Mouse (Mus musculus): ENCODE measurements at regions not wholly inside any gene's neighbourhood (a gene's known extent, or its start where the extent isn't known, plus 50 kb on each side); places are given as distances from the start of the nearest gene placed in this dataset.

DNA sequence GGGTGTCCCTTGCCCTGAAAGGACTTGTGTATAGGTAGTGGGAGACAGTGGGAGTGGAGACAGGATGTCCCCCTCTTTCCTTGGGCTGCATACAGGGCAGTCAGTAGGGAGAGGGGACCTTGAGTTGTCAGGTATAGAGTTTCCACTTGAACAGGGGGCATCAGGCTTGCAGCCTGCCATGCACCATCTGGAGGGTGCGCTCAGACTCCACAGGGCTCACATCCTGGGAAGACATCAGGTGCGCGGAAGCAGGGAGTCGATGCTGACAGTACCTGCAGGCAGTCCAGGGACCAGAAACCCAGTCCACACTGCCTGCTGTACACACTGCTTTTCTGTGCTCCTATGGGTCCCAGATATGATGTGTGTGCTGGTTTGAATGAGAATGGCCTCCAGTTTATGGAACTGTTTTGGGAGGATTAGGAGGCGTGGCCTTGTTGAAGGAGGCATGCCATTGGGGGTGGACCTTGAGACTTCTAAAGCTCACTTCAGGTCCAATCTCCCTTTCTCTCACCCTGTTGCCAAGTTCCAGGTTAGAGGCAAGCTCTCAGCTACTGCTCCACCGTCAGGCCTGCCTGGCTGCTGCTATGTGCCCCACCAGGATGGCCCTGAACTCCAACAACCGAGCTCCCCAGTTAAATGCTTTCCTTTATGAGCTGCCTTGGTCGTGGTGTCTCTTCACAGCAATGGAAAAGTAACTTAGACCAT, 262.1 kb downstream of the Matn1 start:
- in situ Hi-C loops (cut with MboI, MseI) = no loop called here

DNA sequence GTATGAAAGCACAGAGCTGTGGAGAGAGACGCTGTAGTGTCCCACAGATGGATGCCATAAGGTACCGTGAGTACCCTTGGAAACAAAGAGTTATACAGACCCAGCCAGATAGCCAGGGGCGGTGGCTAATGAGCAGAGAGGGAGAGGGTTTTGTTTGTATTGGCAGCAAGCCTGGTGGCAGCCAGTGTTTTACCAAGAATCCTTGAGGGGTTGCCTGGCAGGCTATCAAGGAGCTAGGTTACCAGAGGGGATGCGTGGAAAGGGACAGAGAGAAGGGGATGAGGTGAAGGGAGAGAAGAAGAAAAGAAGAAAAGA, 262.7 kb downstream of the Matn1 start:
- in situ Hi-C loops (cut with MboI, MseI) = no loop called here

DNA sequence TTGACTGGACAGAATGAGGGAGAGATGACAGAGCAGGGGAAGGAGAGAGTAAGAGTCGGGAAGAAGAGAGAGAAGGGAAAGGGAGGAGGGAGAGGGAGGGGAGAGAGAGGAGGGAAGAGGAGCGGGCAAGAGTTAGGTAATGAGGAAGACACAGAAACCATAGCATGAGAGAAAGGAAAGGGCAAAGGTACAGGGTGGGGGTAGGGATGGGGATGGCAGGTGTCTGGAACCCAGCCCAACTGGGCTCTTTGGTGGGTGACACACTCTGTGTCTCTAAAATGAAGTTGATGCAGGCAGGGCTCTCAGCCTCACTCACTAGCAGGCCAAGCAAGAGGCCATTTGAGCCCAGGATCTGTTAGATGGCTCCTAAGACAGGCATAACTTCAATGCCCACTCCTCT, 263.1 kb downstream of the Matn1 start:
- in situ Hi-C loops (cut with MboI, MseI) = no loop called here

DNA sequence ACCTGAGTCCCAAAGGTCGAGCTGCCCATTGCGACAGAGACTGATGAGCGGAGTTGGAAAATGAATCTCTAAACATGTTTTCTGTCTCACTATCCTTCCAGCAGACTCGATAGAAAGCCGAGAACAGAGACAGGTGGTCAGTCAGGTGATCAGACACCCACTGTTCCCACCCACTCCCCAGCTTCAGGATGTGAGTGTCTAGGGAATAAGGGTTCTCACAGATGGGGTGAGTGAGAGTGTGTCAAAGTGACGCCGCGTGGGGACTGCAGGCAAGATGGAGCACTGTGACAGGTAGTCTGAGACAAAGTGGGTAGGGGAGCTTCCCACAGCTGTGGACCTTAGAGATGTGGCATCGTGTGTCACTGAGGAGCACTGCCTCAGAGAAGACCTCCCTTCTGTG, 264.0 kb downstream of the Matn1 start:
- in situ Hi-C loops (cut with MboI, MseI) = no loop called here

DNA sequence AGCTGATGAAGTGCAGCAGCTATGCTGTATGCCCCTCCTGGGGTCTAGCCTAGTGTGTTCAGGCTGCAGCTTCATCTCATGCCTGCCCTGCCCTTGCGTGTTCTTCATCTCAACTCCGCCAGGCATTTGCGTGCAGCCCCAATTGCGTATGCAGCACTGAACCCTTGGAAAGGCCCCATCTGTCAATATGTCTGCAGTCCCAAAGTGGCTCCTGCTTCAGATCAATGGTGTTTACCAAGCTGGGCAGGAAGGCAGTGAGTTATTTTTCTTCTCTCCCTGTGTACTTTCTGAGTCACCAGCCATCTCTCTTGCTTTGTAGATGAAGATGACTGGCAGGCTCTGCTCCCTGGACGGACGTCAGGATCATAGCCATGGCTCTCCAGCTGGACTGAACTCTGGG, 264.5 kb downstream of the Matn1 start:
- in situ Hi-C loops (cut with MboI, MseI) = no loop called here

DNA sequence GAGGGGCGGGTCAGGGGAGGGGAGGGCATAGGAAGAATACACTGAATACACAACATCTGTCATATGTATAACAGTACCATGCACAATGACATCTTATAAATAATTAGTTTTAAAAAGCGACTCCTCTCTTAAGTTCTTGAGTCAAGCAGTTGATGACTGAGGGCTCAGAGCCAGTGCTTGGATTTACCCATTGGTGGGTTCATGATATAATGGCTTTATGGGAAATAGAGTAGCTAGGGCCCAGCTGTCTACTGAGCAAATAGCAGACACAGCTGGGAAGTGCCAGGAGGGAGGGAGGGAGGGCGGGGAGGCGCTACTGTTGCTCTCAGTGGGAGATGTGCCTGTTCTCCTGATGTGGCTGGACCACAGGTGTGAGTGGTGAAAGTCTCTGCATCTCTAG, 268.5 kb downstream of the Matn1 start:
- in situ Hi-C loops (cut with MboI, MseI) = no loop called here

DNA sequence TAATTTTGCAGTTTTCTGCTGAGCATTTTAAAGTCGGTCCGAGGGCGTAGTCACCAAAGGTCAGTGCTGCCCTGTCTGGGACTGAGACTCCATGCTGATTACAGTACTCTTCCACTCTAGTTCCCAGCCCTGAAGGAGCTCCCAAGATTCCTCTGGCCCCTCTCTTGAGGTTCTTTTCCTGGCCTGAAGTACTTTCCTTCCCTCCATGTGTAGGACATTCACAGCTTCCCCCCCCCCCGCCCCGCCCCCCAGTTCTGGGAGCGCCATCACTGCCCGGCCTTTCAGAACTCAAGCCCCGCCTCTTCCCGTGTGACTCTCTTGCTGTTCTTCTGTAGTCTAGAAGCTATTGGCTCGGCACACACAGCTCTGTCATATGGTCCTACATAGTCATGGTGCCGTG, 271.5 kb downstream of the Matn1 start:
- in situ Hi-C loops (cut with MboI, MseI) = no loop called here

DNA sequence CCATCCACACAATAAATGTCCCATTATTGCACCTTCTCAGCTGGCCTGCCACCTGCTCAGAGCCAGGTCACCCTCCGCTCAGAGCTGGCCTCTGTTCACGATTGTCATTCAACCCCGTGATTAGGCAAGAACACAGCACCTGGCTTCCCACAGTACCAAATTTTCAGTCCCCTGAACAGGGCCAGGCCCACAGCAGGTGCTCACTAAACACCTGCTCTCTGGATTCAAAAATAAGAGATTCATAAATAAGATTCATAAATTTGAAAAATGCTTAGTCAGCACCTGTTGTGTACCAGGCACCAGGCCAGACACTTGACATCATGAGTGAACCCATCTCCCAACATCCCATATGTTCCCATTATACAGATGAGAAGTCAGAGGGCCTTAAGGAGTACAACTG, 272.2 kb downstream of the Matn1 start:
- in situ Hi-C loops (cut with MboI, MseI) = no loop called here

DNA sequence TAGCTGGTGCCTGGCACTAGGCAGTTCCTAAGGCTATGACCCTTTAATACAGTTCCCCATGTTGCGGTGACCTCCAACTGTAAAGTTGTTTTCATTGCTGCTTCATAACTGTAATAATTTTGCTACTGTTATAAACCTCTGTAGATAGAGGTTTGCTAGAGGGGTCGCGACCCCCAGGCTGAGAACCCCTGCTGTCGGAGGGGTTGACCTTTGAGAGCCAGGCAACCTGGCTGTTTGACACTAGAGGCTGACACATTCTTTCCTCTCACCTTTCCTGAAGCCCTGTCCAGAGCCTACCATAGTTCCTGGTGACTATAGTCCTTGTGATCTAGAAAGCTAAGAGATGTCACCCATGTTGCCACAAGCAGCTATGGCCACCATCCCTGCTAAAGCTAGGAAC, 272.9 kb downstream of the Matn1 start:
- in situ Hi-C loops (cut with MboI, MseI) = no loop called here

DNA sequence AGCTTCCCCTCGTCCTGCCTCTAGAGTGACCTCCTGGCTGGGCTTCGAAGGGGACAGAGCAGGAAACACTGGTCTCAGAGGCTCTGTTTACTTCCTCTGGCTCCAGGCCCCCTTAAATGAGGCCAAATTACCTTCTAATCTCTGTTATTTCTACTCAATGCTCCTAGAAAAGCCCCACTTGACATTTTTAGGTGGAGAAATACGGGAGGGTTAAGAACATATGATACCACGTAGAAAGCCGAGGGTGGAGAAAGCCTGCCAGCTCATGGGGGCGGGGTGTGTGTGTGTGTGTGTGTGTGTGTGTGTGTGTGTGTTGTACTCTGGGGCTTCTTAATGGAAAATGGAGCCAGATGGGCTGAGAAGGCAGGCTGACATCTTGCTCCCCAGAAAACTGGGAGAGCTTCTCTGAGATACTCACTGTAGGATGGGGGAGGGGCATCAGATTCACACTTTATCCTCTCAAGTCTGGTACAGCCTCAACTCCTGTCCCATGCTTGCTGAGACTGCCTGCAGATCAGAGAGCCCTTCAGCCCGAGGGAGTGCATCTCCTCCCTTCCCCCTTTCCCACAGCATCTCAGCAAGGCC, 273.5 kb downstream of the Matn1 start:
- in situ Hi-C loops (cut with MboI, MseI) = no loop called here

DNA sequence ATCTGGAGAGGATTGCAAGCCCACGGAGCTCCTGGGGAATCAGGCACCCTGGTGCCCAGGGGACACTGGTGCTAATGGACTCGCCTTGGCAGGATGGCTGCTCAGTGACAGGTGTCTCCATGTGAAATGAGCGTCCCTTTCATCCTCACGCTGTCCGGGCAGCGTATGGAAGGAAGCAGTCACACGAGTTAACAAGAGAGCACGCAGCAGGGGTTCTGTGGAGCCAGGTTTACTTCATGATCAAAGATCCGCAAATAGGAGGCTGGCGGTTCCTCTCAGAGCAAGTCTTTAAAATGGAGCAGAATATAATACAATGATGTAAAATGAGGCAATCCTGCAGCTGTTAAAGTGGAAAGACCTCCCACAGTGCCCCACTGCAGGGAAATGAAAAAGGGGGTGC, 276.8 kb downstream of the Matn1 start:
- in situ Hi-C loops (cut with MboI, MseI) = no loop called here

DNA sequence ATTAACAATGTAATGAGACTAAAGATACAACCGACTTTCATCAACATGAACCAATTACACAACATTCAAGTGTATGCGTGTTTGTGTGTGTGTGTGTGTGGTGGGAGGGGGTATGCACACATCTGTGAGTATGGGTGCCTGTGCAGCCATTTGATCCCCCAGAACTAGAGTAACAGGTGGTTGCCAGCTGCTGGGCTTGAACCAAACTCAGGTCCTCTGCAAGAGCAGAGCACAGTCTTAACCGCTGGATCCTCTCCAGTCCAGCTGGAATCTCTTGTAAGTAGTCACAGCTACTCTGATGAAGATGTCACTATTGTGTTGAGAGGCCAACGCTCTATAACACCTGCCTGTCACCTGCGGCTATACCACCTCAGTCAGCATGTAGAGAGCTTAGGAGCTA, 286.2 kb downstream of the Matn1 start:
- in situ Hi-C loops (cut with MboI, MseI) = no loop called here

DNA sequence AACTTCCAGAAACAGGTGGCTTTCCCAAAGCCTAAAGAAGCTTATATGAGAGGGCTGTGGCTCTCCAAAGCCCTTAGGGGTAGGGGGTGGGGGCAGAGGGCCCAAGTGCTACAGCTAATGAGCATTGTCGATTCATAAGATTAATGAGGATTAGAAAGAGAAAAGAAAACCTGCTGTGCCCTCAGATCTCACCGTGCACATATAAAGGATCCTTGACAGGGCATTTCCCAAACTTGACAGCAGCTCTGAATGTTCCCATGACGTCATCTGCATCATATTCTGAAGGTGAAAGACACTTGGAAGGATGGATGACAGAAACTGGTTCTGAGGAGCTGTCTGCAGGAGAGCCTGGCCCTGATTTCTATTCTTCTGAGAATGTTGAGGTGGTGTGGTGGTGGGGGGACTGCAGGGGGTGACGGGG, 292.4 kb downstream of the Matn1 start:
- in situ Hi-C loops (cut with MboI, MseI) = no loop called here

DNA sequence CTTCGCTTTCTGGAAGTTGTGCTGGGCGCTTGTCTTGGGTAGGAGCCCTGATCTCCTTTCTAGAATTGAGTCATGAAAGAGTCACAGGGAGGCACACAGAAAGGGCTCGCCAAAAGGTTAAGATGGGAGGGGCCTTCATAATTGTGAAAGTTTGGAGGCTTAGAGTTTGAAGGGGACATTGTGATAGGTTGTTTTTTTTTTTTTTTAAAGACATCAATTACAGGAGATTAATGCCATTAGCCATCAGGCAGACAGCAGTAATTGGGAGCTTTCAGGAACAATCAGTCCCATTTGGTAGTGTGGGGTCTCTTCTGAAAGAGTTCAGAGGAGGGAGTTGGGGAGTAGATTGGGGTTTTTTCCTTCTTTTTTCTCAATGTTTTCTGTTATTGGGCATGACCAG, 294.4 kb downstream of the Matn1 start:
- in situ Hi-C loops (cut with MboI, MseI) = no loop called here

DNA sequence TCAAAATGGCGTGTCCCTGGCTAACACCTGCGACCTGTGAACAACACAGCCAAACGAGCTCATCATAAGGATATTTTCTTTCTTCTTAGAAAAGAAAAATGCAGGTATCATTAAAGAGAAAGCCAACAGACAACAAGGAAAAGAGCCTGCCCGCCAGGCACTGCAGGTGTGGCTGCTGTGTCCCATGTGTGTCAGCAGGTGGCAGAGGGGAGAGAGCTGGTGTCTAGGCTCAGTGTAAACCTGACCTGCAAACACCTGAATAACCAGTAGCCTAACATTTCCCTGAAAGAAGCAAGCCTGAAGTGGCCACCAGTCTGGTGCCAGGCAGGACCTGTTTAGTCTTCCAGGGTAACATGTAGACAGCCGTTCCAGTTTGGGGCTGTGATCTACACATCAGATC, 294.9 kb downstream of the Matn1 start:
- in situ Hi-C loops (cut with MboI, MseI) = no loop called here

DNA sequence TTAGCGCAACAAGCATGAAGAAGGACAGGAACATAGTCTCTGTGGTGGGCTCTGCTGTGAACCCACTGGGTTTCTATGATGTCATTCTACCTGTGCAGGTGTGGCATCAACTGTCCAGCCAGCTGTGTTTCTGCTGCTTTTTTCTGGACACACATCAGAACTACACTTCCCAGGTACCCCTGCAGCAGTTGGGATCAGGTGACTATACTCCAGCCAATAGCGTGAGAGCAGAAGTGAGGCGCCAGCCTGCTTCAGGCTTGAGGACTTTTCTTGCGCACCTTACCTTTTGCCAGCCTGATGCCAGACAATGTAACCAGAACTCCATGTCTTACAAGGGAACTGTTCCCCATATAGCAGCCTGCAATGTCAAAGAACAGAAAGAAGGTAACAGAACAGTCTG, 296.3 kb downstream of the Matn1 start:
- in situ Hi-C loops (cut with MboI, MseI) = no loop called here

DNA sequence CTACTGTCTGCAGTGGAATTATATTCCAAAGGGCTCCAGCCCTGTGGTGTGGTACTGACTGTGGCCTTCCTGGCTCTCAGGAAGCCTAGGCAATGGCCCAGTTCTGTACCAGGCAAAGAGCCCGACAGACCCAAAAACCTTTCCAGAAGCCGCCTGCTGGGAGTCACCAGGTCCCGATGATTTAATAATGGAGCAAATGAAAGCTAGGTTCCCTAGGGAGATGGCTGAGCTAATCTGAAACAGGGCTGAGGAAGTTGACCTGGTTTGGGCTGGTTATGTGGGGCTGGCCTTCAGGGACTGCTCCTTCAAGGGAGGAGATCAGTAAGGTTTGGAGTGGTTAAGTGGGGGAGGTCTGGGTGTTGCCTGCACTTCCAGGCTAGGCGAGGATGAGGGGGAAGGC, 298.1 kb downstream of the Matn1 start:
- in situ Hi-C loops (cut with MboI, MseI) = no loop called here

DNA sequence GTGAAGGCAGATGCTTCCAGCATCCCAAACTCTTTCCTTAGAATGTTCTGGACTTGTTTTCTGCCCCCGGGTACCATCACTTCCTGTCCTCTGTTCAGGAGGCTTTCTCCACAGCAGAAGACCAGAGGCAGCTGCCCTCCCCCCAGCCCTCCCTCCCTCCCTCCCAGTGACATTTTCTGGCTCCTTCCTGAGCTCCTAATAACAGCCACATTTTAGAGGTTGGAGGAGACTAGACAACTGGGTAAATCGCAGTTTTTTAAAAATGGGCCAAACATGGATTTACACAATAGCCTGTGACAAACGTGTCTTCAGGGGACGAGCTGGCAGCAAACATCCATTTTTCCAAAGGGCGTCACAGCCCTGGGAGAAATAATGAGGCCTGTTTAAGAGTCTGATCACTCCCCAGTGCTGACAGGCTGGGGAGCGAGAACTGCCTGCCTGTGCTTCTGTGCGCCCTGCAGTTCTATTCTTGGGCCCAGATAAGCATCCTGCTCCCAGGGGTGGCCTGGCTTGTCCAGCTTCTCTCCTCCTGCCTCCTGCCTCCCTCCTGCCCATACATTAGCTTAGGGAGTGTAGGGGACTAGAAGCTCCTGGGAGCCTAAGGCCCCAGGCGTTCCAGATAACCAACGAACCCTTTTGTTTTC, 299.7 kb downstream of the Matn1 start:
- in situ Hi-C loops (cut with MboI, MseI) = no loop called here

DNA sequence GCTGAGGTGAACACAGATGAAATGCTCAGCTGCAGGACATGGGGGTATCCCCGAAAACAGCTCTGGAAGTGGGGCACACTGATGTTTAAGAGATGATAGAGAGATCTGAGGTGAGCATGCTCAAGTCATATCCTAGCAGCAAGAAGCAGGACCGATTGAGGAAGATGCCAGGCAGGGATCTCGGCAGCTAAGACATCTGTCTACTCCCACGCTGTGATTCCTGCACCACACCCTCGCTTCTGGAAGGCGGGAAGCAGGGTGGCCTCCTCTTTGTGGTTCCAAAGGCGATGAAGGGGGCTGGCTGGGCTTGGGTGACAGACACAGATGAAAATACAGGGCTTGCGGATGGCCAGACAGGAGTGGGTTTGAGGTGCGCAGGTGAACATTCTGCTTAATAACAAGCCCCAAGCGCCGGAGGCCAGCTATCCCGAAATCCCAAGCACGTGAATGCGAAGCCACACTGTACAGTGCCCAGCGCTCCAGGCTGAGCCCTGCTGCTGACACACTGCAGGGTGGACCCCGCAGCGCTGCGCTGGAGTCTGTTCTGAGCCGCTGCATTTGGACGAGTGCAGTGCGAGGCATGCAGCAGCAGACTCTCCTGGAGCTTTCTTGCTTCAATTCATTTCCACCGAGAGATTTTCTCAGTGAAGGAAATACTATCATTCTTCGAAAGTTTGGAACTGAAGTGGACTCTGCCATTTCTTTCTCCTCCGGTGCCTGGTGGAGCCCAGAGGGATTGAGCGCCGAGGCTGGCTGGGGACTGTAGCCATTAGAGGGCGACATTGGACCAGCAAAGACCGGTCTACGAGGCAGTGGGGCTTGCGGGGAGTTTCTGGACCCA, 308.6 kb downstream of the Matn1 start:
- in situ Hi-C loops (cut with MboI, MseI) = no loop called here

DNA sequence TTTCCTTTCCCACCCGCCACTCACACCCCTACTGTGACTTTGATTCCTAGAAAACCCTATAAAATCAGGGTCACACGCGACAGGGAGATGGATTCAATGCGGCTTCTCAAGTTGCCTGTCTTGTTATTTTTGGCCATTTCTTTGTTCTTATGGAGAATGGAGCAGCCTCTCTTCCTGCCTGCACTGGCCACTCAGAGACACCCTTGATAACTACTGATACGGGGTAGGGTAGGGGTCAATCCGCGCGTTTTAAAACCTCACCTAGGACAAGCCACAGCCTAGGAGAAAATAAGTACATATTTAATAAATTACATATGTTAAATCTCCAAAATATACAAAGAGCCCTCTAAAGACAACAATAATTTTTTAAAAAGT, 309.2 kb downstream of the Matn1 start:
- in situ Hi-C loops (cut with MboI, MseI) = no loop called here

DNA sequence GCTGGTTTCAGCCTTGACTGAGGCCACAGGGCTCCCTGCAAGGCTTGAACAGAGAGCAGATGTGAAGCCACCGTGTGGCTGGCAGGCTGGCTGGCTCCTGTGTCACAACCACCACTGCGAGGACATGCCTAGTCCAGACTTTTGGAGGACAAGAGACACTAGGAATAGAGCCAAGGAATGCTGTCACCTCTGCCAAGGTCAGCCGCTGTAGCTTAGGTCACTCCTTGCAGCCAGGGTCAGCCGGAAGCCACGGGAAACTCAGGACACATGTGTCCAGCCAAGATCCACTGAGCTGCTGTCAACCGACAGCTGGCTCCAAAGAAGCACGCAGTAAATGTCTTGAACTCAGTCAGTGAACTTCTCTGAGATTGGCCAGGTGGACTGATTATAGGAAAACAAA, 310.1 kb downstream of the Matn1 start:
- in situ Hi-C loops (cut with MboI, MseI) = no loop called here

DNA sequence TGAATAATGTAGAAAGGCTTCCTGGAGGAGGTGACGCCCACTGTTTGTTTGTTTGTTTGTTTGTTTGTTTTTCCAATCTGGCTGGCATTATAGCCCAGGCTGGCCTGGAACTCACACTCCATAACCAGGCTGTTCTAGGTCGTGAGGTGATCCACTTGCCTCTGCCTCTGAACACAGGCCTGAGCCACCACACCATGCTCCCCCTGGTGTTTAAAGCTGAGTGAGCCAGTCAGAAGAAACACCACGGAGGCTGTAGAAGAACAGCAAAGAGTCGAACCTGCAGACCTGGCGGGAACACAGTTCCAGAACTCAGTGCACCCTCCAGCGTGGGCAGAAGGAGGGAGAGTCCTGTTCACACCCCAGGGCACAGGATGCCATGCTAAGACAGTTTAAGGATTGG, 310.5 kb downstream of the Matn1 start:
- in situ Hi-C loops (cut with MboI, MseI) = no loop called here

DNA sequence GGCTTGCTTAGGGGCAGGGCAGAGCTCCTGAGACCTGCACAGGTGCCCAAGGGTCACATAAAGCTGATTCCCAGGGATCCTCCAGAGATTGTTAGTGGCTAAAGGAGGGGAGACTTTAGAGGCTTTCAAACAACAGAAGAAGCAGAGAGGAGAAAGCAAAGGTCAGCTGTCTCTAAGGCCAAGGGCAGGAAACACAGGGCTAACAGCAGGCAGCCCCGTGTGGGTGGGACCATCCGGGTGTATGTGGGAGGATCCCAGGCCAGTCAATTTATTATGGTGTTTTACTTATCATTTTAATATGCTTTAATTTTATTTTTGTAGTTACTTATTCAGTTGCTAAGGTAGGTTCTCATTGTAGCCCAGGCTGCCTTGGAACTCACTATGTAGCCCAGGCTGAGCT, 317.1 kb downstream of the Matn1 start:
- in situ Hi-C loops (cut with MboI, MseI) = no loop called here
